Mouse (Mus musculus): ENCODE results near the gene Cldn18.
A peak's percentile ranks its signal among the peaks of the same experiment; 100 is the strongest.

The Cldn18 gene

GRCm38 (mm10) chr9:99717134-99717533 lies at the start of gene Cldn18:
TSS of gene Cldn18 (minus strand) at chr9:99717267.
- no peak for DNase-seq

- DNase-seq = no peak
Measured at GRCm38 (mm10) chr9:99763530-99763929, 46.5 kb upstream of the Cldn18 start.

GRCm38 (mm10) chr9:99750272-99750671 lies 33.2 kb upstream of the Cldn18 start:
- DNase-seq = no peak

- no peak for DNase-seq
Measured at GRCm38 (mm10) chr9:99748279-99748678, 31.2 kb upstream of the Cldn18 start.

- DNase-seq = no peak
Measured at GRCm38 (mm10) chr9:99747731-99748130, 30.7 kb upstream of the Cldn18 start.

GRCm38 (mm10) chr9:99744548-99744947 lies 27.5 kb upstream of the Cldn18 start:
- DNase-seq = no peak

GRCm38 (mm10) chr9:99729943-99730646 lies 13.0 kb upstream of the Cldn18 start:
- peak; percentile 62 for DNase-seq

- DNase-seq = no peak
Measured at GRCm38 (mm10) chr9:99727819-99728218, 10.8 kb upstream of the Cldn18 start.

GRCm38 (mm10) chr9:99725278-99725677 lies 8.2 kb upstream of the Cldn18 start:
- no peak for DNase-seq

- DNase-seq = no peak
Measured at GRCm38 (mm10) chr9:99720011-99720410, 2.9 kb upstream of the Cldn18 start.

GRCm38 (mm10) chr9:99710297-99710696 lies 6.8 kb downstream of the Cldn18 start:
- DNase-seq = no peak

GRCm38 (mm10) chr9:99709588-99710248 lies 7.3 kb downstream of the Cldn18 start:
- DNase-seq = no peak

GRCm38 (mm10) chr9:99707425-99708126 lies 9.5 kb downstream of the Cldn18 start:
- peak; percentile 44 for DNase-seq

- no peak for DNase-seq
Measured at GRCm38 (mm10) chr9:99706264-99706663, 10.8 kb downstream of the Cldn18 start.

GRCm38 (mm10) chr9:99703711-99704110 lies 13.4 kb downstream of the Cldn18 start:
- no peak for DNase-seq

GRCm38 (mm10) chr9:99702215-99702614 lies 14.9 kb downstream of the Cldn18 start:
- DNase-seq = no peak

GRCm38 (mm10) chr9:99701187-99701586 lies 15.9 kb downstream of the Cldn18 start:
- no peak for DNase-seq

- DNase-seq = no peak
Measured at GRCm38 (mm10) chr9:99699752-99700389, 17.2 kb downstream of the Cldn18 start.

GRCm38 (mm10) chr9:99694961-99695360 lies 22.1 kb downstream of the Cldn18 start:
- DNase-seq = no peak

GRCm38 (mm10) chr9:99690386-99690785 lies 26.7 kb downstream of the Cldn18 start:
- peak; percentile 36 for DNase-seq

- DNase-seq = no peak
Measured at GRCm38 (mm10) chr9:99689796-99690195, 27.3 kb downstream of the Cldn18 start.

GRCm38 (mm10) chr9:99685536-99686231 lies 31.4 kb downstream of the Cldn18 start:
- no peak for DNase-seq

- no peak for DNase-seq
Measured at GRCm38 (mm10) chr9:99685061-99685521, 32.0 kb downstream of the Cldn18 start.
